Mouse (Mus musculus) brain, embryonic 14.5 days (tissue): Measurements from ENCODE around the gene Rnd1.

Experiments used
- CTCF ChIP-seq: fragments of 200-500 bp; IDR thresholded peaks from 2 replicates; pipeline ENCODE4 v1.5.1; 2012; ENCODE audit warnings: inconsistent platforms, mild to moderate bottlenecking, moderate library complexity, borderline replicate concordance; ENCODE audit not compliant: insufficient read depth, insufficient read length; ENCODE audit errors: extremely low read depth
- POLR2A ChIP-seq: fragments of 200-500 bp; IDR thresholded peaks from 2 replicates; pipeline ENCODE4 v1.6.1; 2012; ENCODE audit warnings: mild to moderate bottlenecking, inconsistent platforms, borderline replicate concordance; ENCODE audit not compliant: poor library complexity, insufficient read depth, insufficient read length, severe bottlenecking; ENCODE audit errors: extremely low read depth

DNA sequence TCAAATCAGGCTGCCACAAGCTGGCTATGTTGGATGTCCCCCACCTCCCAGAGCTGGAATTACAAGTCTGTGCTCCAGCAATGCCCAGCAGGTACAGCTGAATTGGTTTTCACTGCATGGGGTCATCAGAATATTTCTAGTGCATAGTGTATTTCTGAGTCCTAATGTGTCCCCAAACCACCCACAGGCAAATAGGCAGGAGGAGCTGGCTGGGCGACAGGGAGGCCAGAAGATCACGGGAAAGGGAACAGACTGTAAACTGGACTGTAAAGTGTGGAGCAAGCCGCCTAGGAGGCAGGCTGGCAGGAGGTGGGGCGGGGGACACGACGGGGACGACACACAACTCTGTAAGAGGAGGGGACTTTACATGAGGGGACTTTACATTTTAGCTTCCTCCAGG is 55.1 kb downstream of the Rnd1 start:
- no peak for TF ChIP-seq CTCF
- TF ChIP-seq POLR2A = no peak
